Mouse (Mus musculus) liver, embryonic 14.5 days (tissue): ENCODE results near the gene Prtn3. TPM values are rescaled to one million over a fixed set of nuclear protein-coding genes. Genes with fewer than 3 reads are reported as not detected.

Experiments used
- ATAC-seq: fragments of 200-750 bp; cut with Nextera tagmentation; 2 replicates; pipeline ENCODE4 v1.8.0; 2017; ENCODE audit warnings: moderate number of reproducible peaks, mild to moderate bottlenecking, moderate library complexity; ENCODE audit not compliant: insufficient read depth
- DNase-seq, 3 experiments: peaks; one replicate each; pipeline ENCODE4 v3.0.0-alpha.2; 2012 to 2013; ENCODE audit warnings: low read depth in 3 of 3, low spot score in 3 of 3
- H3K27ac ChIP-seq: fragments of 300-500 bp; sonication (generic); 2 replicates; pipeline ENCODE4 v1.5.1; 2014; ENCODE audit warnings: moderate library complexity, mild to moderate bottlenecking, control low read depth, inconsistent platforms
- H3K27me3 ChIP-seq: fragments of 300-500 bp; sonication (generic); 2 replicates; pipeline ENCODE4 v1.6.1; 2014; ENCODE audit warnings: mild to moderate bottlenecking, low read length, moderate library complexity; ENCODE audit not compliant: control insufficient read depth, insufficient read depth
- H3K36me3 ChIP-seq: fragments of 300-500 bp; sonication (generic); replicated peaks from 2 replicates; pipeline ENCODE4 v1.6.1; 2014; ENCODE audit warnings: low read depth; ENCODE audit not compliant: control insufficient read depth, insufficient read depth
- H3K4me1 ChIP-seq, 2 experiments: fragments of 200-500 bp in 1 of 2; fragments of 300-500 bp in 1 of 2; sonication (generic) in 1 of 2; replicated peaks; 2 replicates each; pipeline ENCODE4 v1.6.1; 2012 to 2014; ENCODE audit warnings: antibody characterized with exemption in 1 of 2, inconsistent platforms in 1 of 2, low read length in 1 of 2; ENCODE audit not compliant: control insufficient read depth in 2 of 2, insufficient read depth in 2 of 2
- H3K4me2 ChIP-seq: fragments of 300-500 bp; sonication (generic); 2 replicates; pipeline ENCODE4 v1.6.1; 2014; ENCODE audit warnings: low read depth, mild to moderate bottlenecking, control low read depth, moderate library complexity
- H3K4me3 ChIP-seq, 2 experiments: fragments of 200-500 bp in 1 of 2; fragments of 300-500 bp in 1 of 2; sonication (generic) in 1 of 2; 2 replicates each; pipeline ENCODE4 v1.5.1; 2012 to 2014; ENCODE audit warnings: low read depth in 2 of 2, low read length in 2 of 2, mild to moderate bottlenecking in 2 of 2, control low read depth in 1 of 2, inconsistent platforms in 1 of 2, moderate library complexity in 1 of 2; ENCODE audit not compliant: insufficient read depth in 1 of 2
- H3K9ac ChIP-seq: fragments of 300-500 bp; sonication (generic); replicated peaks from 2 replicates; pipeline ENCODE4 v1.6.1; 2014; ENCODE audit warnings: mild to moderate bottlenecking, control low read depth, moderate library complexity
- H3K9me3 ChIP-seq: fragments of 300-500 bp; sonication (generic); 2 replicates; pipeline ENCODE4 v1.6.1; 2016; ENCODE audit warnings: low read length, mixed read lengths; ENCODE audit not compliant: control insufficient read depth
- CTCF ChIP-seq: IDR thresholded peaks from 2 replicates; pipeline ENCODE4 v1.5.1; 2016; ENCODE audit warnings: antibody characterized with exemption, low read depth, control low read depth
- EP300 ChIP-seq: IDR thresholded peaks from 2 replicates; pipeline ENCODE4 v1.6.1; 2016; ENCODE audit warnings: antibody characterized with exemption, low read depth
- WGBS: fragments of 180-500 bp; shearing (Covaris S2); extraction: QIAGEN DNeasy Blood & Tissue Kit; methylation state at CpG from one replicate; pipeline ENCODE4 v1.1.7; 2014; ENCODE audit not compliant: insufficient replicate concordance; 5-methylcytosine and 5-hydroxymethylcytosine counted together
- polyA plus RNA-seq, 2 experiments: library from polyadenylated mRNA; depleted of rRNA in 1 of 2; stranded (reverse) in 1 of 2; unstranded in 1 of 2; fragments of >200 nt; fragmentation: Nextera tagmentation in 1 of 2; extraction: Ambion mirVana in 1 of 2; gene quantifications; 2 replicates each; pipeline versions ENCODE4 v1.2.1 to v1.2.3; 2012 to 2014

Gene Prtn3
- polyA plus RNA-seq, 2 experiments = 132 to 133 TPM

DNA sequence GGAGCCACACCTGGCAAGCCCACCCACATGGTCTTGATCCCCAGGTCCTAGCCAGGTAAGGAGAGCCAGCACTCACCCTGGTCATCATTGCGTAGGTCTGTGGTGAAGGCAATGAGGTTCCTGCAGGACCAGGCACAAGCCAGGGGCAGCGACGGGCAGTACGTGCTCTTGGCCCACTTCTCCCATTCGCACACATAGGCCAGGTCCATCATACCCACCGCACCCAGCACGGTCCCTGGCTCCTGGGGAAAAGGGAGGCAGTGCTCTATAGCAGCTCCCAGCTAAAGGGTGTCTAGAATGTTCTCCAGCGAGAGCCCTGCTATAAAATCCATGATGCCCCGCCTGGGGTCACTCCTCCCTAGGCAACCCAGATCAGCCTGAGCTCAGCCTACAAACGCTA, 33.1 kb downstream of the Prtn3 start:
- WGBS = 91% methylated on average over 10 of the region's 10 CpGs
- peaks cover 3% of the 10 kb centered on the region; the same call in 1 of the 2 replicates for H3K36me3 ChIP-seq
- H3K4me2 ChIP-seq = peak overlapping the region; percentile 75; the same call in 1 of the 2 replicates

DNA sequence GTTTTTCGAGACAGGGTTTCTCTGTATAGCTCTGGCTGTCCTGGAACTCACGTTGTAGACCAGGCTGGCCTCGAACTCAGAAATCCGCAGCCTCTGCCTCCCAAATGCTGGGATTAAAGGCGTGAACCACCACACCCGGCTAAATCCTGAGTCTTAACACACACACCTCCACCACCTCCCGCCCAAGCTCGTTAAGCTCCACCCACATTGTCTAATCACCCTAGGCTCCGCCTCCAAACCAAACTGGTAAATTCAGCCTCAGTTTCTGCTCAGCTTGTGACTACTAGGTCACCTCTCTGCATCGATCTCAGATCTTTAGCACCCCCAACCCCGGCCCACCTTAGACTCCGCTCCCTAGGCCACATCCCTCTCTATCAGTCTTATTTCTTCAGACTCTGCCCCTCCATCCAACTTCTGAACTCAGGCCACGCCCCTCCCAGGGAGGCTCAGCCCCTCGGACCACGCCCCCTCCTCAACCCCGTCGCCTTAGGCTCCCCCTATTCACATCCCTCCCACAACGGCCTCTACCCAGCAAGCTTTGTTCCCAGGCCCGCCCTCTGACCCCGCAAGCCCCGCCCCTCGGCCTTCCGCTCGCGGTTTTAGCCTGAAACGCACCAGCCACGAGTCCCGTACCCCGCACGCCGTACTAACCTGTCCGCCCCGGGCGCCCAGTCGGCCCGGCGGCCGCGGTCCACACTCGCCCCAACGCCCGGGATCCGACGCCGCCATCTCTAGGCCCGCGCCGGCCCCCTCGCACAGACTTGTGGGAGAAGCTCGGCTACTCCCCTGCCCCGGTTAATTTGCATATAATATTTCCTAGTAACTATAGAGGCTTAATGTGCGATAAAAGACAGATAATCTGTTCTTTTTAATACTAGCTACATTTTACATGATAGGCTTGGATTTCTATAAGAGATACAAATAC, 34.2 kb downstream of the Prtn3 start, which contains the start of gene Med16:
Gene Med16, minus strand, starts transcription at position 757 of the 925 bp plus-strand sequence.
- no peak for TF ChIP-seq EP300
- no peak for TF ChIP-seq CTCF
- DNase-seq = peak; percentile 86 to 89 (median 89)
- WGBS = 1% methylated on average over 52 of the region's 52 CpGs
- H3K4me2 ChIP-seq = peak within 1 kb of the TSS; percentile 75
- peak within 1 kb of the TSS; percentile 97 for H3K9ac ChIP-seq
- H3K9me3 ChIP-seq = no peaks in the 10 kb centered on the region
- peak within 1 kb of the TSS; percentile 81 to 92 for H3K4me3 ChIP-seq
- H3K27me3 ChIP-seq = no peaks in the 10 kb centered on the region
- peak; percentile 92 for ATAC-seq
- H3K36me3 ChIP-seq = peaks cover 3% of the 10 kb centered on the region; the same call in 1 of the 2 replicates
- H3K27ac ChIP-seq = peak within 1 kb of the TSS; percentile 89
- H3K4me1 ChIP-seq = peaks cover 3 to 10% of the 10 kb centered on the region in 2 experiments; a peak in 3 of 4 replicates

More for the DNA sequence above, 33.1 kb downstream of the Prtn3 start:
- no peaks in the 10 kb centered on the region for H3K27me3 ChIP-seq
- H3K9me3 ChIP-seq = no peaks in the 10 kb centered on the region
- no peak overlapping the region for H3K27ac ChIP-seq
- H3K4me3 ChIP-seq = no peak overlapping the region
- DNase-seq = no peak
- peaks cover 3 to 10% of the 10 kb centered on the region in 2 experiments; a peak in 3 of 4 replicates for H3K4me1 ChIP-seq
- no peak overlapping the region for H3K9ac ChIP-seq
- no peak for ATAC-seq
- TF ChIP-seq CTCF = no peak
- TF ChIP-seq EP300 = no peak

DNA sequence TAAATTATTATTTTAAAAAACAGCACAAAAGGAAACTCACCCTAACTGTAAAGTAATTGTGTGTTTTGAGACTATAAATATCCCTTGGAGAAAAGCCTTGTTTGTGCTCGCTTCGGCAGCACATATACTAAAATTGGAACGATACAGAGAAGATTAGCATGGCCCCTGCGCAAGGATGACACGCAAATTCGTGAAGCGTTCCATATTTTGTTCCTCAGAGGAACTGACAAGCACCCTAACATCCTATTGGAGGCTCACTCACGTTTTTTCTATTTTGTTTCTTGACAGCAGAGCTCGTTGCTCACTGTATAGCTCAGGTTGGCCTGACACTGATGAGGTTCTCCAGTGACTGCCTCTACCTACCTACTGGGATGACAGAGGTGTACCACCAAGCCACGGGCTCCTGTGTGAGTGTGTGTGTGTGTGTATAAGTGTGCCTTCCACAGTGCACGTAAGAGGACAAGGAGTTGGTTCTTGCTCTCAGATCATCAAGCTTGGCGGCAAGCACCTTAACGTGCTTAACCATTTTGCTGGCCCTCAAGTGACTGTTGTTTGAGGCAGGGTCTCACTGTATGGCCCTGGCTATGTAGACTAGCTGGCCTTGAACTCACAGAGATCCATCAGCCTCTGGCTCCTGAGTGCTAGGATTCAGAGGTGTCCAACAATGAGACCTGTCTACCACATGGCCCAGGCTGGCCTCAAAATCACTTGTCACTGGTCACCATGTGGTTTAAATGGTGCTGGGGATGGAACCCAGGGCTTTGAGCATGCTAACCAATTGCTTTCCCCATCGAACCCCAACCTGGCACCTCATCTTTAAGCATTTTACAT, 35.0 kb downstream of the Prtn3 start:
- DNase-seq = peak in 1 of 3 experiments; percentile 30
- H3K4me1 ChIP-seq = peaks cover 12 to 16% of the 10 kb centered on the region in 2 experiments

DNA sequence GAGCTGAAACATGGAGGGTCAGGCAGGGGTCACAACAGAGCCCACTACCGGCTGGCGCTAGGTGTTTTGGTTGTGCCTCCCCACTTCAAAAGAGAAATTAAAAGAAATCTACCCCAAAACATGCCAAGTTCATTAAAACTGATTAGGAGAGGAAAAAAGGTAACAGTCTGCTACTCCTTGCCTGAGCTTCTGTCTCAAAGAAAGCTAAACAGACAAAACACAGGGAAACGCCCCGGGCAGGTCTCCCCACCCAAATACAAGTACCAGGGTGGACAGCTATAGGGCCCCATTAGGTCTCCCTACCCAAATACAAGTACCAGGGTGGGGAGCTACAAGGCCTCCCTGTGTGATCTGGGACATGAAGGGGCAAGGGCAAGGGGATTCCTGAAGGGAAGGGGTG, 36.3 kb downstream of the Prtn3 start, which contains the start of gene Gm26602:
Gene Gm26602, plus strand, starts transcription at position 301 of the 400 bp plus-strand sequence.
- no peaks in the 10 kb centered on the region for H3K36me3 ChIP-seq
- H3K4me2 ChIP-seq = no peak within 1 kb of the TSS
- H3K27ac ChIP-seq = peak within 1 kb of the TSS; percentile 74; the same call in 1 of the 2 replicates
- no peak within 1 kb of the TSS for H3K4me3 ChIP-seq
- TF ChIP-seq CTCF (no peak), EP300 (no peak)
- ATAC-seq = no peak
- no peak for DNase-seq
- H3K4me1 ChIP-seq = peaks cover 23 to 28% of the 10 kb centered on the region in 2 experiments
- no peak within 1 kb of the TSS for H3K9ac ChIP-seq
- no peaks in the 10 kb centered on the region for H3K9me3 ChIP-seq
- H3K27me3 ChIP-seq = no peaks in the 10 kb centered on the region
- WGBS = 91% methylated on average over 4 of the region's 4 CpGs

More for the DNA sequence above, 35.0 kb downstream of the Prtn3 start:
- WGBS = 21% methylated on average over 14 of the region's 14 CpGs
- H3K27ac ChIP-seq = peak overlapping the region; percentile 74
- H3K36me3 ChIP-seq = peaks cover 3% of the 10 kb centered on the region; the same call in 1 of the 2 replicates
- H3K9ac ChIP-seq = peak overlapping the region; percentile 45; the same call in 1 of the 2 replicates
- peak overlapping the region; percentile 37 for H3K4me2 ChIP-seq
- H3K27me3 ChIP-seq = no peaks in the 10 kb centered on the region
- H3K4me3 ChIP-seq = peak overlapping the region in 1 of 2 experiments; percentile 92; a peak in 2 of 4 replicates
- TF ChIP-seq EP300 (peak; percentile 47; the same call in 1 of the 2 replicates), CTCF (no peak)
- no peaks in the 10 kb centered on the region for H3K9me3 ChIP-seq
- ATAC-seq = peak; percentile 72
